Mouse (Mus musculus) cortical plate, adult 2 months (tissue): ENCODE results near the gene Lamc3.

Source experiments
- CTCF ChIP-seq: fragments of 200-500 bp; IDR thresholded peaks from 2 replicates; pipeline ENCODE4 v1.5.1; 2011; ENCODE audit warnings: mild to moderate bottlenecking, control low read depth, low read length; ENCODE audit not compliant: insufficient read depth; ENCODE audit errors: extremely low read depth
- POLR2A ChIP-seq: fragments of 200-500 bp; IDR thresholded peaks from 2 replicates; pipeline ENCODE4 v1.6.1; 2011; ENCODE audit warnings: mild to moderate bottlenecking, low read length, control low read depth; ENCODE audit not compliant: insufficient read depth; ENCODE audit errors: extremely low read depth

DNA sequence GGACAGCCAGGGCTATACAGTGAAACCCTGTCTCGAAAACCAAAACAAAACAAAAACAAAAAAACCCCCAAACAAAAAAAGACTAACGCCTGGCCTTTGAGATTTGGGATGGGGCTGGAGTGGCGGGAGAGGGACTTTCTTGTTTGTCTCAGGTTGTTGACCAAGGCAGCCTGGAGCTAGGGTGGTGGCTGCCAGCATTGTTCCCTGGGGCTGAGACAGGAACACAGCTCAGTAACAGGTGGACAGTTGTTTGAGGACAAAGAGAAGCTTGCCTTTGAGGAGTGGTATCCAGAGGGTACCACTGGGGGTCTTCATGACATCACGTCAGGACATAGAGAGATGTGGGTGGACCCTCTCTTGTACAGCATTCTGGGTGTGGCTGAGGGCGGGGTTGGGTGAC lies 68.6 kb downstream of the Lamc3 start:
- TF ChIP-seq POLR2A (no peak), CTCF (no peak)
